Mouse (Mus musculus): ENCODE measurements around the gene Socs1. TPM values are rescaled to one million over a fixed set of nuclear protein-coding genes. Genes with fewer than 3 reads are reported as not detected.
"Not testable (repeated sequence)": the region's sequence is repeated elsewhere in the genome, so short reads cannot be mapped to it uniquely, and the experiment has no call there.

Socs1 gene
- polyA plus RNA-seq, 1 experiment from 2014 or later, result 1.7 TPM

DNA sequence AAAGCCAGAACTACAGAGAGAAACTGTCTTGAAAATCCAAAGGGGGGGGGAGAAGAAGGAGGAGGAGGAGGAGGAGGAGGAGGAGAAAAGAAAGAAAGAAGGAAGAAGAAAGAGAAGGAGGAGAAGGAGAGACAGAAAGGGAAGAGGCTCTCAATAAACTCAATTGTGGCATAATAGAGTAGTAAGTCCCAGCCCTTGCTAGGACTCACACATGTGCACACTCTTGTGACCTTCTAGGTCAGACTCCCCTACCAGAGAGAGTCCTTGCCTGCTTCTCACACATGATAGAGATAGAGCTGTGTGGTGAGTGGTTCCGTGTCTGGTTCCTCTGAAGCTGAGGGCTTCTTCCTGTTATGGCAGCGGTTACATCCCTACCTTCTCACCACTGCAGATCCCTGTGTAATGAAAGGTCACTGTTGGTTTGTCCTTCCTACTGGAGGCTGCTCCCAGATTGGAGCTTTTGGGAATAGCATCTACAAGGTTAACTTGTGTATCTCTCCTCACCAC lies 27.6 kb upstream of the Socs1 start, which contains the start of gene Gm11172:
Gm11172 (plus strand) TSS at position 51 of the 507 bp plus-strand sequence.
- H3K4me1 ChIP-seq, result no peaks in the 10 kb centered on the region
- no peak within 1 kb of the TSS for H3K27ac ChIP-seq (replicated peaks)
- ATAC-seq (replicated peaks), result no peak
- H3K9me3 ChIP-seq, result no peaks in the 10 kb centered on the region
- no peak within 1 kb of the TSS for H3K4me3 ChIP-seq
- no peaks in the 10 kb centered on the region for H3K27me3 ChIP-seq
- no peak within 1 kb of the TSS for H3K9ac ChIP-seq (replicated peaks)
- no peak within 1 kb of the TSS for H3K4me2 ChIP-seq (replicated peaks)
- no peaks in the 10 kb centered on the region for H3K36me3 ChIP-seq
- 96% methylated on average over 2 of the region's 2 CpGs for WGBS

DNA sequence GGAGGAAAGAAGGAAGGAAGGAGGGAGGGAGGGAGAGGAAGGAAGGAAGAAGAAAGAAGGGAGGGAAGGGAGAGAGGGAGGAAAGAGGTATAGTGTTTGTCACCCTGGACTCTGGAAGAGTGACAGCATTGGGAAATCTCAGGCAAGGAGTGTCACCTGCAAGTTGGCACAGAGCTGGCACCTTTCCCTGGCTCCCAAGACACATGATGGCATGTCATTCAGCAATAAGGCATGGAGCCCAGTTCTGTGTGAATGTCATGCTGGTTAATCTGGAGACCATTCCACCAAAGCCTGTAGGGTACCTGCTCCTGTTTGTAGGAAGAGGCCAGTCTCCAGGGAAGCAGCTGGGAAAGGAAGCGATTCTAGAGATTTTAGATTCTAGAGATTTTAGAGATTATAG lies 25.0 kb upstream of the Socs1 start:
- Histone ChIP-seq H3K9ac (replicated peaks) (no peak overlapping the region), H3K27me3 (no peaks in the 10 kb centered on the region), H3K4me1 (no peaks in the 10 kb centered on the region), H3K27ac (replicated peaks) (no peak overlapping the region), H3K4me3 (no peak overlapping the region), H3K4me2 (replicated peaks) (no peak overlapping the region), H3K36me3 (no peaks in the 10 kb centered on the region), H3K9me3 (no peaks in the 10 kb centered on the region)
- 97% methylated on average over 1 of the region's 1 CpGs for WGBS
- ATAC-seq (replicated peaks), result no peak

DNA sequence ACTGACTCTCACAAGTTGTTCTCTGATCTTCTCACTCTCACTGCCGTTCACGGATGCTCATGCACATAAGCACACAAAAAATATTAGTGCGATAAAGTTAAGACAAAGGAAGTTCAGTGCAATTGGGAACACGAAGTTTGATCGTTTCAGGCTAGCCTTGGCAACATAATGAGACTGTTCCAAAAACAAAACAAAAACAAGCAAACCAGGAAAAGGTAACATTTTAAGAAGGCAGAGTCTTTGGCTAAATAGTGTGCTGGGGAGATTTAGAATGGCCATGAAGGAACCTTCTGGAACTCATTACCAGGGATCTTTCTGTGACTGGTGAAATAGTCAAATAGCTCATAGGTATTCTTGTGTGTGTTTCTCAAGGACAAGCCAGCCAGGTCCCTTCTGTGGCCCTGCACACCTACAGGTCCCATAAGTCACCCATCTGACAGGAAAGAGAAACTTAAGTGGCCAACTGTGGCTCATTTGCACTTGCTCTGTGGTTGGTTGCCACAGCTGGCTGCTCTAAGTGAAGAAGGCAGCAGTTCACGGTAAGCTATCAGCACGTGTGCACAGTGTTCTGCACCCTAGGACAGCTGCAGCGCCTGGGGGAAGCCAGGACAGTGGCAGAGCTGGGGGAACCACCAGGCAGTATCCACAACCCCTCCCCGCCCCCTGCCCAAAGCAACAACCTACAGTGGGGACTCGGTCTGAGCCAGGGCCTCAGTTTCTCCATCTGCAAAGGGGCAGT lies 20.6 kb upstream of the Socs1 start, which contains the start of gene Prm1:
Prm1 (minus strand) TSS at position 51 of the 739 bp plus-strand sequence.
- H3K27ac ChIP-seq (replicated peaks), result no peak within 1 kb of the TSS
- WGBS, result 86% methylated on average over 10 of the region's 10 CpGs
- H3K9me3 ChIP-seq, result no peaks in the 10 kb centered on the region
- no peaks in the 10 kb centered on the region for H3K4me1 ChIP-seq
- H3K4me2 ChIP-seq (replicated peaks), result no peak within 1 kb of the TSS
- ATAC-seq (replicated peaks), result no peak
- no peak within 1 kb of the TSS for H3K4me3 ChIP-seq
- no peak within 1 kb of the TSS for H3K9ac ChIP-seq (replicated peaks)
- no peaks in the 10 kb centered on the region for H3K27me3 ChIP-seq
- H3K36me3 ChIP-seq, result no peaks in the 10 kb centered on the region

DNA sequence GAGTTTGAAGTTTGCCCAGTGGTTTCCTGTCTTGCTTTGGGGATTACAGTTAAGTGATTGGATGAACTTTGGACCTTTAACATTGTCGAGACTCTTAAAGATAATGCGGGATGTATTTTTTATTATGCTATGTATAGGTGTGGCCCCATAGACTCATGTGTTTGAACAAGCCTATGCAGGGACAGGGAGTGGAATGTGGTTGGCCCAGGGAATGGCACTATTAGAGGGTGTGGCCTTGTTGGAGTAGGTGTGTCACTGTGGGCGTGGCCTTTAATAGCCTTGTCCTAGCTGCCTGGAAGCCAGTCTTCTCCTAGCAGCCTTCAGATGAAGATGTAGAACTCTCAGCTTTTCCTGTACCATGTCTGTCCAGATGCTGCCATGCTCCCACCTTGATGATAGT lies 17.1 kb upstream of the Socs1 start:
- H3K4me2 ChIP-seq (replicated peaks); H3K4me1 ChIP-seq; H3K36me3 ChIP-seq; H3K4me3 ChIP-seq; H3K9me3 ChIP-seq; H3K27ac ChIP-seq (replicated peaks); H3K9ac ChIP-seq (replicated peaks); H3K27me3 ChIP-seq; ATAC-seq (replicated peaks): not testable (repeated sequence)
- WGBS, result 88% methylated on average over 3 of the region's 3 CpGs

DNA sequence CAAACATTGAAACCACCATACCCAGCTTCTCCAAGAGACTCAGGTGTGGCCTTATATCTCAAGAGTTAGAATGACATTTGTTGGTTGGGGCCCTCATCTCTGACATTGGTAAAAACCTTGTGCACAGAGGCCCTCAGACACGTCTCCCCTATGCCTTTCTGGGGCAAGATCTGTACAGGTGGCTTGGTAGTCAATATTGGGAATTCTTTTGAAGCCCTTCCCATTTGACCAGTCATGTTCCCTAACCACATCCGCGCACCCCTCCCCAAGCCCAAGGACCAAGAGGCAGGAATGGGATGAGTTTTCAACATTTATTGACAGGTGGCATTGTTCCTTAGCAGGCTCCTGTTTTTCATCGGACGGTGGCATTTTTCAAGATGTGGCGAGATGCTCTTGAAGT lies 10.7 kb upstream of the Socs1 start, which contains the start of gene Prm2:
Prm2 (minus strand) TSS at position 101 of the 400 bp plus-strand sequence.
- no peak for ATAC-seq (replicated peaks)
- H3K9me3 ChIP-seq, result no peaks in the 10 kb centered on the region
- no peak within 1 kb of the TSS for H3K27ac ChIP-seq (replicated peaks)
- H3K9ac ChIP-seq (replicated peaks), result no peak within 1 kb of the TSS
- no peak within 1 kb of the TSS for H3K4me2 ChIP-seq (replicated peaks)
- 78% methylated on average over 6 of the region's 6 CpGs for WGBS
- no peaks in the 10 kb centered on the region for H3K36me3 ChIP-seq
- peaks cover 4% of the 10 kb centered on the region; the same call in 1 of the 2 replicates for H3K27me3 ChIP-seq
- no peak within 1 kb of the TSS for H3K4me3 ChIP-seq
- H3K4me1 ChIP-seq, result no peaks in the 10 kb centered on the region

DNA sequence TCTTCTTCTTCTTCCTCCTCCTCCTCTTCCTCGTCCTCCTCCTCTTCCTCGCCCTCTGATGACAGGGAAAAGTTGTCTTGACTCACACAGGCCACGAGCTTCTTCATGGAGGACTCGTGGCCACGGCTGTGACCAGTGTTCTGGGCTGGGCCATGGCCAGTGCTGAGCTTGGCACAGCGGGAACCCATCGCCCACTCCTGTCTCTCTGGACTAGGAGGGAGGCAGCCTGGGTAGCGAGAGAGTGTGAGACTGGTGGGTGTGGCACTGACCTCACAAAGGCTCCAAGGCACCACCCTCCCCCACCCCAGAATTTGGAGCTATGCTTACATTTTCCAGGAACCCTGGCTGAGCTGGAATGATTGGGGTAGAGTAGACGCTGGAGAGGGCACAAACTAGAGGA lies 5.4 kb upstream of the Socs1 start, which contains the start of gene Prm3:
Prm3 (minus strand) TSS at position 213 of the 400 bp plus-strand sequence.
- Histone ChIP-seq H3K27ac (replicated peaks) (no peak within 1 kb of the TSS), H3K27me3 (peaks cover under 1% of the 10 kb centered on the region; the same call in 1 of the 2 replicates), H3K36me3 (no peaks in the 10 kb centered on the region), H3K4me3 (no peak within 1 kb of the TSS), H3K4me2 (replicated peaks) (no peak within 1 kb of the TSS), H3K9ac (replicated peaks) (no peak within 1 kb of the TSS), H3K9me3 (no peaks in the 10 kb centered on the region), H3K4me1 (peaks cover 6% of the 10 kb centered on the region; the same call in 1 of the 2 replicates)
- WGBS, result 81% methylated on average over 9 of the region's 9 CpGs
- ATAC-seq (replicated peaks), result no peak

DNA sequence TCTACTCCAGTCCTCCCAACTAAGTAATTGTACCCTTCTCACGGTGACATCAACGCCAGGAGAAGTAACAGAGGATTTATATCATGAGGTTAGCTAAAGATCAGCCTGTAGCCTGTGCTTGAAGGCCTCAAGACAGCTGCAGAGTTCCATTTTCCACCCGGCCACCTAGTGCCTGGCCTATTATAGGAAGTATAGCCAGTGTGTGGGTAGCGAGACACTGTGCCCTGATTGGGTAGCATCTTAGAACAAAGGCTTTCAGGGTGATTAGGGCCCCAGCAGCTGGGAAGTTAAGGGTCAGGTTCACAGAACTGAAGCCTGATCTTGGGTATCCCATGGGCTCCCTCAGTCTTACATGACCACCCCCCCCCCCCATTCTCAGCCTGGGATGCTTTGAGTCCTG lies 3.5 kb upstream of the Socs1 start:
- H3K4me2 ChIP-seq (replicated peaks), result no peak overlapping the region
- no peak overlapping the region for H3K9ac ChIP-seq (replicated peaks)
- ATAC-seq (replicated peaks), result no peak
- H3K27me3 ChIP-seq, result 0 out of 2 replicates have a peak, but pooled peaks cover 2% of the 10 kb centered on the region
- no peaks in the 10 kb centered on the region for H3K9me3 ChIP-seq
- H3K4me3 ChIP-seq, result no peak overlapping the region
- H3K27ac ChIP-seq (replicated peaks), result no peak overlapping the region
- 50% methylated on average over 4 of the region's 4 CpGs for WGBS
- H3K4me1 ChIP-seq, result peaks cover 18% of the 10 kb centered on the region
- H3K36me3 ChIP-seq, result no peaks in the 10 kb centered on the region

DNA sequence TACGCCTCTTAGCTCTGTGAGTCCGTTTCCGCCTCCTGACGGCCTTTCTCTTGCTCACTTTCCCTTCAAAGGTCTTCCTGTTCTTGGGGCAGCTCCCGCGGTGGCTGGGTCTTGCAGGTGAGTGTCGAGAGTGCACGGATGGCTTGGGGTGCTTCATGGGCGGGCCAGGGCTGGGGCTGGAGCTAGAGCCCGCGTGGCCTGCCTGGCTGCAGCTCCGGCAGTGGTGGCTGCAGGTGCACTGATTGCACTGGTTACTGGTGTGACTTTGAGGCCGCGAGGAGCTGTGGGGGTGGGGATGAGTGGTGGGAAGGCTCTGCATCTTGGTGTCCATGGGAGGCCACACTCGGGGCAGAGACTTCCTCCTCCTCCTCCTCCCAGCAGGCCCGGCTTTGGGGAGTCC lies 2.9 kb upstream of the Socs1 start, which contains the start of gene Tnp2:
Tnp2 (minus strand) TSS at position 390 of the 400 bp plus-strand sequence.
- no peak for ATAC-seq (replicated peaks)
- Histone ChIP-seq H3K4me2 (replicated peaks) (no peak within 1 kb of the TSS), H3K9me3 (no peaks in the 10 kb centered on the region), H3K27ac (replicated peaks) (no peak within 1 kb of the TSS), H3K27me3 (peaks cover 8% of the 10 kb centered on the region; the same call in 1 of the 2 replicates), H3K9ac (replicated peaks) (no peak within 1 kb of the TSS), H3K36me3 (no peaks in the 10 kb centered on the region), H3K4me1 (peaks cover 19% of the 10 kb centered on the region), H3K4me3 (no peak within 1 kb of the TSS)
- 60% methylated on average over 16 of the region's 16 CpGs for WGBS

DNA sequence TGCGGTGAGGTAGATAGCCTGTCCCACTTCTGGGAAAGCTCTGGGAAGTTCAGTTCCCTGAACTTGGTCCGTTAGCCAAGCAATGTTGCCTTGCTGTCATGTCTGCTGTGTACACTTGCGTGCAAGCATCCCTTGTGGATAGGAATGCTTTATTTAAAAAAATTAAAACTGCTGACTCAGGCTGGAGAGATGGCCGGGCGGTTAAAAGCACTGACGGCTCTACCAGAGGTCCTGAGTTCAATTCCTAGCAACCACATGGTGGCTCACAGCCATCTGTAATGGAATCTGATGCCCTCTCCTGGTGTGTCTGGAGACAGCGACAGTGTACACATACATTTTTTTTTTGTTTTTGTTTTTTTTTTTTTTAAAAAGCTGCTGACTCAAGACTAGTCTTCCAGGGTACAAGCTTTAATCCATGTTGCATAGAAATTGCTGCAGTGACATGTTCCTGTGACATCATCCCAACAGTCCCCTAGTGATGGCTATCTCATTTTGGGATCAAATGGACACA lies 2.3 kb upstream of the Socs1 start:
- no peak overlapping the region for H3K9ac ChIP-seq (replicated peaks)
- H3K9me3 ChIP-seq, result no peaks in the 10 kb centered on the region
- no peaks in the 10 kb centered on the region for H3K36me3 ChIP-seq
- no peak overlapping the region for H3K4me3 ChIP-seq
- peaks cover 15% of the 10 kb centered on the region; the same call in 1 of the 2 replicates for H3K27me3 ChIP-seq
- peaks cover 19% of the 10 kb centered on the region for H3K4me1 ChIP-seq
- WGBS, result 83% methylated on average over 7 of the region's 7 CpGs
- H3K4me2 ChIP-seq (replicated peaks), result no peak overlapping the region
- ATAC-seq (replicated peaks), result no peak
- H3K27ac ChIP-seq (replicated peaks), result no peak overlapping the region

DNA sequence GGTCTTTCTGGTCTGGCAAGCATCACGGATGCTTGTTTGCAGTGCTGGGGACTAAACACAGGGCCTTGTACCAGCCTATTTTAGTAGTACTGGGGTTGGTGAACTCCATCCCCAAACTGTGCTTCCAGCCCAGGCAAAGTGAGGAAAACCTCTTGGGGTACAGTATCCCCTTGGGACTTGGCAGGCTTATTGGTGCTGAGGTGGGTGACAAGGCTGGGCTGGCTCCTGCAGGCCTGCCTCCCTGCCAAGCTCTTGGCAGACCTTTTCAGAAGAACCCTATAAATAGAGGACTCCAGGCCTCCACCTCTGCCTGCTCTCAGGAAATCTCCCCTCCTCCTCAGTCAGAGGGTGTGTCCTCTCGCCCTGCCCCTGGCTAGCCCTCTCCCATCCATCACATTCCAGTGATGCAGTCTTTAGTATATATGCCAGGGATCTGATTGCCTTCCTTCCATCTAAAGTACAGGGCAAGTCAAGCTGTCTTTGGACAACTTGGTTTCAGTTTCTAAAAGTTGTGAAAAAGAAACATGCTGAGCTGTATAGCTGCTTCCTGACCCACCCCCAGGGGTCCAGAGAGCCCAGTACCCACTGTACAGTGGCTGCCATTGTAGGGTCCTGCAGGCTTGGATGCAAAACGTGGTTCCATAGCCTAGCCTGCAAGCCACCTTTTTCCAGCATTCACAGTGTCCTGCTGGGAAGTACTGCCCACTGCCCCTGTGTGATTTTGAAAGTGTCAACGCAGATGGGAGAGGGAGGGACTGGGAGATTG lies 1.6 kb upstream of the Socs1 start:
- peaks cover 15% of the 10 kb centered on the region; the same call in 1 of the 2 replicates for H3K27me3 ChIP-seq
- H3K36me3 ChIP-seq, result no peaks in the 10 kb centered on the region
- peaks cover 19% of the 10 kb centered on the region for H3K4me1 ChIP-seq
- no peaks in the 10 kb centered on the region for H3K9me3 ChIP-seq
- no peak overlapping the region for H3K27ac ChIP-seq (replicated peaks)
- no peak overlapping the region for H3K4me3 ChIP-seq
- H3K4me2 ChIP-seq (replicated peaks), result no peak overlapping the region
- no peak for ATAC-seq (replicated peaks)
- no peak overlapping the region for H3K9ac ChIP-seq (replicated peaks)
- 72% methylated on average over 4 of the region's 4 CpGs for WGBS

DNA sequence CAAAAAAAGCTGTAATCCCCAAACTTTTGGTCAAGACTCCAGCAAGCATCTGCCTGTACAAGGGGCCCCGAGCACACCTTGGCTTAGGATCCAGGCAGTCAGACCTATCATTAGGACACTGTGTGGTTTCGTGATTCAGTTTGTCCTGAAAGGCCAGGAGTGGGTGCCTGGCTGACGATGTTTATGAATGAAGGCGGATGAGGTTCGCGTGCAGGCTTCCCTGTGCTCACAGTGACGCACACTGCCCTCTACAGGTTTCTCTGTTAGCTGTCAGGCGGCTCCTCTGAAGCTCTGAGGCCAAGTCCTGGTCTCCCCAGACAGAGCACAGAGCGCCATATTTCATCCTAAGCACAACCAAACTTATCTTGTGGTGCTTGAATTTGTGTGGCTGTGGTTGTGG lies 952 bp upstream of the Socs1 start:
- H3K36me3 ChIP-seq, result no peaks in the 10 kb centered on the region
- H3K27ac ChIP-seq (replicated peaks), result peak overlapping the region; percentile 84
- peaks cover 19% of the 10 kb centered on the region for H3K4me1 ChIP-seq
- peaks cover 15% of the 10 kb centered on the region; the same call in 1 of the 2 replicates for H3K27me3 ChIP-seq
- peak overlapping the region; percentile 98 for H3K4me2 ChIP-seq (replicated peaks)
- ATAC-seq (replicated peaks), result peak; percentile 44
- no peaks in the 10 kb centered on the region for H3K9me3 ChIP-seq
- 3% methylated on average over 9 of the region's 9 CpGs for WGBS
- H3K4me3 ChIP-seq, result peak overlapping the region; percentile 75
- peak overlapping the region; percentile 63 for H3K9ac ChIP-seq (replicated peaks)

Measured in forebrain, embryonic 15.5 days (tissue).